Mouse (Mus musculus) bone marrow macrophage, adult 2 months (primary cell): Measurements from ENCODE around the gene Mmaa.

Experiments used
- CTCF ChIP-seq: IDR thresholded peaks from 2 replicates; pipeline ENCODE4 v1.5.1; 2012; ENCODE audit warnings: low read depth, mild to moderate bottlenecking, low read length, moderate library complexity
- POLR2A ChIP-seq: IDR thresholded peaks from 2 replicates; pipeline ENCODE4 v1.6.1; 2012; ENCODE audit warnings: mild to moderate bottlenecking, low read depth, low read length, borderline replicate concordance

- TF ChIP-seq POLR2A (no peak), CTCF (no peak)
Measured at GRCm38 (mm10) chr8:79281376-79281890, 13.3 kb downstream of the Mmaa start.
